Mouse (Mus musculus) embryonic facial prominence, embryonic 14.5 days (tissue): ENCODE measurements around the gene Wnt2b. TPM values are rescaled to one million over a fixed set of nuclear protein-coding genes. Genes with fewer than 3 reads are reported as not detected.

ENCODE experiments used
- ATAC-seq: fragments of 200-750 bp; cut with Nextera tagmentation; 2 replicates; pipeline ENCODE4 v1.8.0; 2017; ENCODE audit warnings: low read depth, moderate number of reproducible peaks, moderate TSS enrichment
- DNase-seq: peaks from one replicate; pipeline ENCODE4 v3.0.0-alpha.2; 2015; ENCODE audit warnings: low spot score
- H3K27ac ChIP-seq: fragments of 300-500 bp; sonication (generic); replicated peaks from 2 replicates; pipeline ENCODE4 v1.5.1; 2014; ENCODE audit warnings: low read depth, mild to moderate bottlenecking, low read length, moderate library complexity
- H3K27me3 ChIP-seq: fragments of 300-500 bp; sonication (generic); replicated peaks from 2 replicates; pipeline ENCODE4 v1.6.1; 2014; ENCODE audit warnings: low read length; ENCODE audit not compliant: control insufficient read depth, insufficient read depth
- H3K36me3 ChIP-seq: fragments of 300-500 bp; sonication (generic); 2 replicates; pipeline ENCODE4 v1.6.1; 2014; ENCODE audit warnings: low read length, mixed read lengths; ENCODE audit not compliant: control insufficient read depth, insufficient read depth
- H3K4me1 ChIP-seq: fragments of 300-500 bp; sonication (generic); 2 replicates; pipeline ENCODE4 v1.6.1; 2014; ENCODE audit warnings: antibody characterized with exemption, low read length; ENCODE audit not compliant: control insufficient read depth, insufficient read depth
- H3K4me2 ChIP-seq: fragments of 300-500 bp; sonication (generic); 2 replicates; pipeline ENCODE4 v1.6.1; 2014; ENCODE audit warnings: low read depth, mild to moderate bottlenecking, low read length, moderate library complexity, mixed read lengths
- H3K4me3 ChIP-seq: fragments of 300-500 bp; sonication (generic); 2 replicates; pipeline ENCODE4 v1.5.1; 2014; ENCODE audit warnings: low read depth, mild to moderate bottlenecking, low read length
- H3K9ac ChIP-seq: fragments of 300-500 bp; sonication (generic); 2 replicates; pipeline ENCODE4 v1.6.1; 2014; ENCODE audit warnings: low read depth, mild to moderate bottlenecking, low read length, moderate library complexity, mixed read lengths
- H3K9me3 ChIP-seq: fragments of 300-500 bp; sonication (generic); 2 replicates; pipeline ENCODE4 v1.6.1; 2016; ENCODE audit warnings: low read length; ENCODE audit not compliant: control insufficient read depth
- WGBS: fragments of 180-500 bp; shearing (Covaris S2); extraction: QIAGEN DNeasy Blood & Tissue Kit; methylation state at CpG from one replicate; pipeline ENCODE4 v1.1.7; 2014; 5-methylcytosine and 5-hydroxymethylcytosine counted together
- polyA plus RNA-seq: library from polyadenylated mRNA; unstranded; fragments of >200 nt; fragmentation: Nextera tagmentation; extraction: Ambion mirVana; gene quantifications from 2 replicates; pipeline ENCODE4 v1.2.1, GENCODE M21; 2014

The Wnt2b gene
- polyA plus RNA-seq, 1 experiment from 2014 or later = 1.3 TPM

DNA sequence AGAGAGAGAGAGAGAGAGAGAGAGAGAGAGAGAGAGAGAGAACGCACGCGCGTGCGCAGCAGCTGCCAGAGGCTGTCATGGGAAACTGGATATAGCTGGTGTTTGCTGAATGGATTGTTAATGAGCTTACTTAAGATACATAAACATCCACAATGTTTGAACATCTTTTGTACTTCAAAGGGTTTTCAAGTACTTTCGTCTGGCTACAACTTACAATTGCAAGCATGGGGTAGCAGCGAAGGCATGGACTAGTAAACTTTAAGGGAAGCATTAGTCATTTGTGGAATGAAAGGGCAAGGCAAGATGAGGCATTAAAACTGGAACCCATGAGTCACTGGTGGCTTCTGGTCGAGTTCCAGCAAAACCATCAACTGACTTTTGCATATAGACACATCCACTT lies 38.8 kb upstream of the Wnt2b start:
- Histone ChIP-seq H3K36me3 (peaks cover 35% of the 10 kb centered on the region), H3K9ac (no peak overlapping the region), H3K27me3 (no peaks in the 10 kb centered on the region), H3K27ac (no peak overlapping the region), H3K4me2 (no peak overlapping the region), H3K9me3 (no peaks in the 10 kb centered on the region), H3K4me1 (peaks cover 8% of the 10 kb centered on the region), H3K4me3 (no peak overlapping the region)
- 79% methylated on average over 8 of the region's 8 CpGs for WGBS
- DNase-seq (no peak), ATAC-seq (no peak)

- WGBS = 48% methylated on average over 6 of the region's 6 CpGs
- no peak overlapping the region for H3K4me2 ChIP-seq
- peak; percentile 49 for DNase-seq
Measured at GRCm38 (mm10) chr3:104997563-104997962, 35.8 kb upstream of the Wnt2b start.

DNA sequence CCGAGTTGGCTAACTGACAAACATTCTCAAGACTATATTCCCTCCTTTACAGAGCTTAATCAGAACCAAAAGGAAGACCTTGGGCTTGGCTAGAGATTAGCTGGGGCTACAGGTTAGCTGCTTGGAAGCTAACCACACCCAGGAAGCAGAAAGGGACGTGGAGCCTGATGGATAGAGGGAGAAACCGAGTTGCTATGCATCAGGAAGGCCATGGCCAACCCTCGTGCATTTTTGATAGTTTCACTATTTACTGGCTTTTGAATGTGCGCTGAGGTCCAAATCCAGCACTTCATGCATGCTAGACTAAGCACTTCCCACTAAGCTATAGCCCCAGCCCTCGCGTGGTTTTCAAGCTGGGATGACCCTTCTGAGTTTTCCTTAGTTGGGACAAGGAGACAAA lies 34.0 kb upstream of the Wnt2b start:
- no peak overlapping the region for H3K4me2 ChIP-seq
- 81% methylated on average over 7 of the region's 7 CpGs for WGBS
- no peak overlapping the region for H3K4me3 ChIP-seq
- DNase-seq (no peak), ATAC-seq (no peak)
- no peaks in the 10 kb centered on the region for H3K9me3 ChIP-seq
- H3K4me1 ChIP-seq = peaks cover 14% of the 10 kb centered on the region
- H3K27ac ChIP-seq = no peak overlapping the region
- H3K27me3 ChIP-seq = no peaks in the 10 kb centered on the region
- H3K36me3 ChIP-seq = no peaks in the 10 kb centered on the region
- H3K9ac ChIP-seq = no peak overlapping the region

More at GRCm38 (mm10) chr3:104997563-104997962, 35.8 kb upstream of the Wnt2b start:
- no peaks in the 10 kb centered on the region for H3K9me3 ChIP-seq
- H3K27ac ChIP-seq = 0 out of 2 replicates have a peak overlapping the region, but pooled peaks have one; percentile 35
- peaks cover 13% of the 10 kb centered on the region for H3K4me1 ChIP-seq
- no peak overlapping the region for H3K9ac ChIP-seq
- H3K27me3 ChIP-seq = no peaks in the 10 kb centered on the region
- H3K36me3 ChIP-seq = peaks cover 7% of the 10 kb centered on the region; the same call in 1 of the 2 replicates
- no peak overlapping the region for H3K4me3 ChIP-seq
- no peak for ATAC-seq

- Histone ChIP-seq H3K4me3 (no peak overlapping the region), H3K9me3 (no peaks in the 10 kb centered on the region), H3K27me3 (no peaks in the 10 kb centered on the region), H3K27ac (peak overlapping the region; percentile 69), H3K4me2 (peak overlapping the region; percentile 18; the same call in 1 of the 2 replicates), H3K36me3 (no peaks in the 10 kb centered on the region), H3K9ac (no peak overlapping the region), H3K4me1 (peaks cover 14% of the 10 kb centered on the region)
- WGBS = 18% methylated on average over 3 of the region's 3 CpGs
- ATAC-seq (peak; percentile 71), DNase-seq (peak; percentile 66)
Measured at GRCm38 (mm10) chr3:104994415-104994841, 32.7 kb upstream of the Wnt2b start.

DNA sequence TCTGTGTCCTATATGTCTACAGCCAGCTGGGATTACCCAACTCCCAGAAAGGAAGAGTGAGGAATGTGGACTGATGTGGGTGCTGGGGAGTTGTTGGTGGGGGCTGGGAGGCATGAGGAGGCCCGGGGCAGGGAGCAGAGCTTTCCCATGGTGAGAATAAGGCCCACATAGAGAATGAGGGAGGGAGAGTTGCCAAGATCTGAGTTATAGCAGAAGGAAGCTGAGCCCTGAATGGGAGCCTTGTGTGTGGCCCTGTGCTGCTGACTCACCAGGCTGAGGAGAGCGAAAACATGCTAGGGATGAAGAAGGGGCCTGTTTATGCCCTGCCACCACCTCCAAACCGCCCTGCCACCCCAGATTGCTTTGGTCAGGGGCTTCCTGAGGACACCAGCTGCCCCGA lies 32.1 kb upstream of the Wnt2b start:
- no peaks in the 10 kb centered on the region for H3K27me3 ChIP-seq
- DNase-seq (peak; percentile 82), ATAC-seq (peak; percentile 75)
- peak overlapping the region; percentile 18; the same call in 1 of the 2 replicates for H3K4me2 ChIP-seq
- no peak overlapping the region for H3K4me3 ChIP-seq
- H3K9ac ChIP-seq = no peak overlapping the region
- peak overlapping the region; percentile 69 for H3K27ac ChIP-seq
- peaks cover 14% of the 10 kb centered on the region; the same call in 1 of the 2 replicates for H3K4me1 ChIP-seq
- no peaks in the 10 kb centered on the region for H3K36me3 ChIP-seq
- no peaks in the 10 kb centered on the region for H3K9me3 ChIP-seq
- WGBS = 28% methylated on average over 4 of the region's 4 CpGs

- Histone ChIP-seq H3K4me2 (peak overlapping the region; percentile 38), H3K36me3 (no peaks in the 10 kb centered on the region), H3K9me3 (no peaks in the 10 kb centered on the region), H3K4me1 (peaks cover 6% of the 10 kb centered on the region; the same call in 1 of the 2 replicates), H3K27me3 (no peaks in the 10 kb centered on the region), H3K27ac (no peak overlapping the region), H3K4me3 (no peak overlapping the region), H3K9ac (no peak overlapping the region)
- DNase-seq (peak; percentile 92), ATAC-seq (peak; percentile 84)
- 12% methylated on average over 23 of the region's 23 CpGs for WGBS
Measured at GRCm38 (mm10) chr3:104992709-104993388, 31.1 kb upstream of the Wnt2b start.

GRCm38 (mm10) chr3:104991703-104992102 lies 30.0 kb upstream of the Wnt2b start:
- WGBS = 72% methylated on average over 5 of the region's 5 CpGs
- 0 out of 2 replicates have a peak, but pooled peaks cover 6% of the 10 kb centered on the region for H3K4me1 ChIP-seq
- no peaks in the 10 kb centered on the region for H3K27me3 ChIP-seq
- no peak overlapping the region for H3K4me3 ChIP-seq
- no peak for ATAC-seq
- no peaks in the 10 kb centered on the region for H3K9me3 ChIP-seq
- H3K4me2 ChIP-seq = no peak overlapping the region
- no peak overlapping the region for H3K27ac ChIP-seq
- H3K36me3 ChIP-seq = no peaks in the 10 kb centered on the region
- no peak for DNase-seq
- H3K9ac ChIP-seq = no peak overlapping the region

DNA sequence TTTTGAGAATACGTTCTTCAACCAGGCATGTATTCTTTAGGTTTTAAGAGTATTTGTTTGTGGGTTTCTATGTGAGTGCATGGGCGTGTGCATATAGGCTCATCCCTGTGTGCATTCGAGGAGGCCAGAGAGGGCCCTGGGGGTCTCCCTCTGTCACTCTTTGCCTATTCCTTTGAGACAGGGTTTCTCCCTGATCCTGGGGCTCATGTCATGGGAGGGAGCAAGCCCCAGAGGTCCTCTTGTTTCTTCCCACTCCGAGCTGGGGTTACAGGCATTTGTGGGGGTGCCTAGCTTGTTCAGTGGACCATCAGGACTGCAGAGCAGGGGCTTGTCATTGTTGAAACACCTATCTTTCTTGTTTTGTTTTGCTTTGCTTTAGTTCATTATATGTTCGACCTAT lies 26.2 kb upstream of the Wnt2b start:
- H3K9ac ChIP-seq = no peak overlapping the region
- no peak for ATAC-seq
- H3K4me3 ChIP-seq = no peak overlapping the region
- no peak overlapping the region for H3K27ac ChIP-seq
- H3K36me3 ChIP-seq = no peaks in the 10 kb centered on the region
- DNase-seq = no peak
- H3K4me1 ChIP-seq = 0 out of 2 replicates have a peak, but pooled peaks cover 4% of the 10 kb centered on the region
- H3K9me3 ChIP-seq = no peaks in the 10 kb centered on the region
- 73% methylated on average over 5 of the region's 5 CpGs for WGBS
- no peak overlapping the region for H3K4me2 ChIP-seq
- no peaks in the 10 kb centered on the region for H3K27me3 ChIP-seq

DNA sequence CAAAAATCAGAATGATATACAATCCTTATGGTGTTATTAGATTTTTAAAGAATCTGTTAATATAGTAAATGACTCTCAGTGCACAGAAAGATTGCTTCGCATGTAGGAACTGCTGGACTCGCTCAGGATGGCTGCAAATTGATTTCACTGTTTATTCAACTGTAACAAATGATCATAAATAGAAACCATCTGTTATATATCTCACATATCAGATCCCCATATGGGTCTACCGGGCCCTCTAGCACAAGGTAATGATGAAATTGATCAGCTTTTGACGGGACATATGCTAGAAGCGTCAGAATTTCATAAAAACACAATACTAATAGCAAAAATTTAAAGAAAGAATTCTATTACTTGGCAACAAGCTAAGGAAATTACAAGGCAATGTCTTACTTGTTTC lies 18.0 kb upstream of the Wnt2b start:
- Histone ChIP-seq H3K4me3 (no peak overlapping the region), H3K27me3 (no peaks in the 10 kb centered on the region), H3K4me2 (no peak overlapping the region), H3K9me3 (no peaks in the 10 kb centered on the region), H3K27ac (no peak overlapping the region), H3K36me3 (no peaks in the 10 kb centered on the region), H3K4me1 (no peaks in the 10 kb centered on the region), H3K9ac (no peak overlapping the region)
- 37% methylated on average over 5 of the region's 5 CpGs for WGBS
- DNase-seq (no peak), ATAC-seq (no peak)
